Mouse (Mus musculus) myocyte (in vitro differentiated cells): ENCODE results near the gene Mlst8.

Experiments
- E2F4 ChIP-seq: IDR thresholded peaks from one replicate; pipeline ENCODE4 v1.6.1; 2011; ENCODE audit warnings: mild to moderate bottlenecking, control low read depth, moderate library complexity; ENCODE audit not compliant: insufficient read depth
- MYOD1 ChIP-seq, 3 experiments: IDR thresholded peaks; one replicate each; pipeline ENCODE4 v1.6.1; 2011; ENCODE audit warnings: control low read depth in 2 of 3, low read depth in 2 of 3, mild to moderate bottlenecking in 2 of 3, moderate library complexity in 1 of 3; ENCODE audit not compliant: insufficient read length in 2 of 3, control insufficient read depth in 1 of 3
- POLR2A ChIP-seq: IDR thresholded peaks from one replicate; pipeline ENCODE4 v1.6.1; 2011; ENCODE audit warnings: low read depth, mild to moderate bottlenecking, control low read depth, moderate library complexity; ENCODE audit not compliant: insufficient read length
- POLR2AphosphoS2 ChIP-seq: IDR thresholded peaks from one replicate; pipeline ENCODE4 v1.6.1; 2011; ENCODE audit warnings: low read depth, control low read depth; ENCODE audit not compliant: insufficient read length
- REST ChIP-seq: IDR thresholded peaks from one replicate; pipeline ENCODE4 v1.6.1; 2011; ENCODE audit warnings: mild to moderate bottlenecking, control low read depth, moderate library complexity; ENCODE audit not compliant: insufficient read depth, insufficient read length
- TCF12 ChIP-seq: IDR thresholded peaks from one replicate; pipeline ENCODE4 v1.6.1; 2011; ENCODE audit warnings: mild to moderate bottlenecking, control low read depth; ENCODE audit not compliant: poor library complexity, insufficient read depth, severe bottlenecking
- USF1 ChIP-seq: IDR thresholded peaks from one replicate; pipeline ENCODE4 v1.6.1; 2011; ENCODE audit warnings: low read depth, mild to moderate bottlenecking, control low read depth, moderate library complexity

DNA sequence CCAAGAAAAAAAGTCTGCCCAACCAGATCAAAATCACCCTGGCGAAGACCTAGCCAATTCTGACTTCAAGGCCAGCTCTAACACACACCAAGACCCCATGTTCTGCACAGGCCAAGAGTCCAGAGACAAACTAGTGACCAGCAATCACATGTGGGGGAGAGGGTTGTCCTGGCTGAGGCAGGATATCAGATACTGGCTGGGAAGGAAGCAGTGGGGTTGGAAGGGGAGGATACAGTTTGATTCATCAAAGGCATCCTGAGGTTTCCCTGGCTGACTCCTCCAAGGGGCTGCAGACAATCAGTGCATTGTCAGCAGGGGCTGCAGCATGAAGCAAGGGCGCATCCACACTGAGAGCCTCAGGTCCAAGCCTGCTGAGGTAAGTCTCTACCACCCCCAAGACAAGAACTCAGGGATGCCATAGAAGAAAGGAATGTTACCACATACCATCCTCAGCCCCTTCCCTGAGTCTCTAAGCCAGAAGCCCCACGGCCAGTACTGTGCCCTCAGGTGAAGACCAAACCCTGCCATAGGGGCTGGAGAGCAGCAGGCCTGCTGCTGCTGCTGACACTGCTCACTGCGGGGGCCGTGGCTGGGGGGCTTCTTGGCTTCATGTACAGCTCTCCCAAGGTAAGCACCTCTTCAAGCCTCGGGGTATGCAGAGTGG is 5.1 kb downstream of the Mlst8 start, which contains the start of gene Bricd5:
- TF ChIP-seq POLR2A, result no peak
- peak; percentile 61 for TF ChIP-seq POLR2AphosphoS2
- no peak for TF ChIP-seq MYOD1 (IDR thresholded peaks at IDR 0.05; ENCODE audit: control insufficient read depth in 1 of 3, insufficient read length in 2 of 3, low read depth in 2 of 3)
- TF ChIP-seq USF1, result no peak
- no peak for TF ChIP-seq TCF12
- no peak for TF ChIP-seq E2F4
- TF ChIP-seq REST, result no peak
